Mouse (Mus musculus): ENCODE results near the gene Tinf2.

GRCm38 (mm10) chr14:55723433-55723832 lies 41.8 kb upstream of the Tinf2 start:
- TF ChIP-seq ZC3H11A (IDR thresholded peaks at IDR 0.05; ENCODE audit: borderline replicate concordance, low read depth, low read length): no peak
- no peak for TF ChIP-seq ZNF384 (IDR thresholded peaks at IDR 0.05; ENCODE audit: low read depth, low read length)
- TF ChIP-seq MAFK (IDR thresholded peaks at IDR 0.05; ENCODE audit: insufficient read depth, low read depth, low read length): no peak
- TF ChIP-seq CHD2 (IDR thresholded peaks at IDR 0.05; ENCODE audit: low read depth, low read length): no peak
- TF ChIP-seq HCFC1 (IDR thresholded peaks at IDR 0.05; ENCODE audit: borderline replicate concordance, insufficient read depth, low read length): no peak
